Mouse (Mus musculus) G1E (cell line): Measurements from ENCODE around the gene Epha3. TPM values are rescaled to one million over a fixed set of nuclear protein-coding genes. Genes with fewer than 3 reads are reported as not detected.

Experiments used
- ATAC-seq: 2 replicates; pipeline ENCODE4 v1.8.0; 2016; ENCODE audit warnings: mild to moderate bottlenecking; ENCODE audit not compliant: insufficient number of reproducible peaks, poor library complexity, low FRiP score, severe bottlenecking; ENCODE audit errors: extremely low read depth
- DNase-seq: peaks from one replicate; pipeline ENCODE4 v3.0.0; 2012; ENCODE audit warnings: low spot score
- H3K27me3 ChIP-seq: 2 replicates; pipeline ENCODE4 v1.6.1; 2012; ENCODE audit warnings: mild to moderate bottlenecking, low read length, inconsistent platforms; ENCODE audit not compliant: insufficient read depth
- H3K36me3 ChIP-seq: replicated peaks from 2 replicates; pipeline ENCODE3; 2012; ENCODE audit warnings: mild to moderate bottlenecking, inconsistent platforms
- H3K4me1 ChIP-seq: 2 replicates; pipeline ENCODE4 v1.6.1; 2012; ENCODE audit warnings: low read depth, low read length, inconsistent platforms, mixed read lengths; ENCODE audit not compliant: insufficient read depth
- H3K4me3 ChIP-seq: 2 replicates; pipeline ENCODE4 v1.5.1; 2012; ENCODE audit warnings: low read depth, mild to moderate bottlenecking, inconsistent platforms, low read length, moderate library complexity, mixed read lengths
- H3K9me3 ChIP-seq: replicated peaks from 2 replicates; pipeline ENCODE4 v1.6.1; 2012; ENCODE audit warnings: inconsistent platforms
- CTCF ChIP-seq: IDR thresholded peaks from 2 replicates; pipeline ENCODE4 v1.5.1; 2012; ENCODE audit warnings: low read depth, low read length, inconsistent platforms, mixed read lengths
- GATA1 ChIP-seq: IDR thresholded peaks from 2 replicates; pipeline ENCODE4 v1.6.1; 2012; ENCODE audit warnings: borderline replicate concordance, low read length, inconsistent platforms, mixed read lengths
- GATA2 ChIP-seq: IDR thresholded peaks from 2 replicates; pipeline ENCODE4 v1.6.1; 2012; ENCODE audit warnings: low read depth, low read length, inconsistent platforms, borderline replicate concordance
- POLR2AphosphoS5 ChIP-seq: IDR thresholded peaks from 2 replicates; pipeline ENCODE4 v1.6.1; 2012; ENCODE audit warnings: low read depth, low read length, inconsistent platforms; ENCODE audit not compliant: insufficient replicate concordance
- TAL1 ChIP-seq: conservative IDR thresholded peaks from 2 replicates; pipeline ENCODE4 v1.6.1; 2012; ENCODE audit warnings: low read depth, low read length, inconsistent platforms, mixed read lengths
- polyA plus RNA-seq: library from polyadenylated mRNA; stranded (reverse); fragments of >175 nt; gene quantifications from 2 replicates; pipeline ENCODE4 v1.2.3, GENCODE M21; 2012
- total RNA-seq, 2 experiments: library from RNA; stranded (forward) in 1 of 2; stranded (reverse) in 1 of 2; fragments of 200-1000 nt in 1 of 2; fragments of >200 nt in 1 of 2; fragmentation: Nextera tagmentation in 1 of 2; gene quantifications; 2 replicates each; pipeline ENCODE4 v1.2.3; 2014 to 2017

The Epha3 gene
- total and polyA plus RNA-seq, 3 experiments, result 0.05 TPM; not detected in 2

DNA sequence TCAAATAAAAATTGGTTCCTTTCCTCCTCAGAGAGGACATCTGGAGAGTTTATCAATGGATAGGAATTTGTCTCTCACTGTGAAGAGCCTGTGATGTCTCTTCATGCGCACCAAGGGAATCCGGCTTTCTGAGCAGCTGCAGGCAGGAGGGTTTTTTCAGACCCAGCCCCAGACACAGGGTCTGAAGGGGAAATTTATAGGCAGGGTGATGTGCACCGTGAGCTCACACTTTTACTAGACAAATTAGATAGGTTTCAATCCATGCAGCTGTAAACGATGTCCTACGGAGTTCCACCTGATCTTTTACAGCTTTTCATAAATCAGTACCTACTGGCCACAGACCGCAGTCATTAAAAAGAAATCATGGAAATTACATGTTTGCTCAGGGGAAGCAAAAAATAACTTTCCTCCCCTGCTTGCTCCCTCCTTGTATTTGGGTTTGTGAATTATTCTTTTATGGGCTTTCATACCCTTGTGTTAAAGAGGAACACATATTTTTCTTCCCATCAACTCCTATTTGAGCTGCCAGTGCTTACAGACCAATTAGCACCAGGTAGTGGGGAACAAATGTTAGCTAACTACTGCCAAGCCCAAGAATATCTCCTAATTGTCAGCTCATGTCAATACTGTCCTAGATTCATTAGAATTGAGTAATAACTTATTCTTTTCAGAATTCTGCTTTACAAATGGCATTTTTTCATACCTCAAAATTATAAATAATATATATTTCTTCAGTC is 307.4 kb downstream of the Epha3 start:
- no peak overlapping the region for H3K4me3 ChIP-seq
- DNase-seq (no peak), ATAC-seq (no peak)
- no peaks in the 10 kb centered on the region for H3K4me1 ChIP-seq
- TF ChIP-seq CTCF (no peak), GATA1 (no peak), GATA2 (no peak), TAL1 (no peak), POLR2AphosphoS5 (no peak)
- no peaks in the 10 kb centered on the region for H3K9me3 ChIP-seq
- no peaks in the 10 kb centered on the region for H3K36me3 ChIP-seq
- no peaks in the 10 kb centered on the region for H3K27me3 ChIP-seq

DNA sequence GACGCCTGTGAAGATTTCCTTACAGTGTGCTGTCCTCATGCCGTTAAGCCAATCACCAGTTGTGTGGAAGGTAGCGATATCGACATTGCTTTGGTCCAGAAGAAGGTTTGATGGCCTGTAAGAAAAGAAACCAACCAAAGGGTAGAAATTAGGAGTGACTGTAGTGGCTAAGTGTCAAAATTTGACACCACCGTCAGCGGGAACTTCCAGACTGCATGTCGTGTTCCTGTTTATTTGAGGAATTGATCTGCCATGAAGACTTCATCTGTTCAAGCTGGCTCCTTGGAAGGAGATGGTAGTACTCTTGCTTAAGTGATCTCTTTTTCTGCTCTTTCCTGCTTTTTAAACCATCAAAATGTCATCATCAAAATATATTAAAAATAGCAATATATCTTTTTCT is 311.4 kb downstream of the Epha3 start:
- TF ChIP-seq POLR2AphosphoS5 (no peak), GATA2 (no peak), GATA1 (no peak), CTCF (no peak), TAL1 (no peak)
- H3K27me3 ChIP-seq, result no peaks in the 10 kb centered on the region
- no peak for DNase-seq
- H3K36me3 ChIP-seq, result no peaks in the 10 kb centered on the region
- H3K9me3 ChIP-seq, result no peaks in the 10 kb centered on the region
- no peak overlapping the region for H3K4me3 ChIP-seq
- ATAC-seq, result no peak
- no peaks in the 10 kb centered on the region for H3K4me1 ChIP-seq

DNA sequence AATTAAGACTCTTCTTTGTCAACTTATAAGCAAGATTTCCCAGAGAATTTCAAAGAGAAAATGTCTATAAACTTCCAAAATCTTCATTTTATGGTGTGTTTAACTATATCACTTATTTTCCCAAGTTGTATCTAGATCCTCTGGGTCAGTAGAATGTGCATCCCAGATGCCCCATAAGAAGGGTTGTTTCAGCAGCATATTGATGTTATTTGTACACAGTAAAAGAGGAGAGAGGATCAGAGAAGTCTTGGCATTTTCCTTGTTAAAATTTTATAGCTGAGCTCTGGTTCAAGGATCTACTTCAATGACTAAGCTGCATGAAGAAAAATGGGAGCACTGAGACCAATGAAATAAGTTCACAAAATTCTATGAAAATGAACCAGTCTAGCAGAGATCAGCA is 324.5 kb downstream of the Epha3 start:
- no peaks in the 10 kb centered on the region for H3K36me3 ChIP-seq
- no peak overlapping the region for H3K4me3 ChIP-seq
- H3K4me1 ChIP-seq, result no peaks in the 10 kb centered on the region
- ATAC-seq, result no peak
- TF ChIP-seq TAL1 (no peak), GATA1 (no peak), CTCF (no peak), POLR2AphosphoS5 (no peak), GATA2 (no peak)
- H3K27me3 ChIP-seq, result no peaks in the 10 kb centered on the region
- DNase-seq, result no peak
- no peaks in the 10 kb centered on the region for H3K9me3 ChIP-seq

DNA sequence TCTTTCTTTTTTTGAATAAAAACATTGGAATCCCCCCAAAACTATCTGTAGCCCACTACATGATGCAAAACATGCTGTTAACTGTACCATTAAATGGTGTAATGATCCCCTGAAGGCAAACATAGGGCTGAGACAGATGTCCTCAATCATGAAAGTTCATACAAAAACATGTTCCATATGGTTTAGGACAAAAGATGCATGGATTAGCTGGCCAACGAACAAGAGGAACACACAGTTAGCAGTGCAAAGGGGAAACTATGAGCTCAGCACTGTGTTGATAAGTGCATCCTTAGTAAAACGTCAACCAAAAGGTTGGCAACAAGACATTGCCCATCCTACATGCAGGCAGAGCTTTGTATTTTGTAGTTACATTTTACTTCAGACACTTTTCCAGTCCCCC is 335.2 kb downstream of the Epha3 start:
- H3K4me3 ChIP-seq, result no peak overlapping the region
- ATAC-seq, result no peak
- H3K27me3 ChIP-seq, result no peaks in the 10 kb centered on the region
- DNase-seq, result no peak
- TF ChIP-seq GATA2, result no peak
- TF ChIP-seq POLR2AphosphoS5, result no peak
- no peak for TF ChIP-seq TAL1
- no peaks in the 10 kb centered on the region for H3K36me3 ChIP-seq
- H3K4me1 ChIP-seq, result no peaks in the 10 kb centered on the region
- H3K9me3 ChIP-seq, result peaks cover 11% of the 10 kb centered on the region

DNA sequence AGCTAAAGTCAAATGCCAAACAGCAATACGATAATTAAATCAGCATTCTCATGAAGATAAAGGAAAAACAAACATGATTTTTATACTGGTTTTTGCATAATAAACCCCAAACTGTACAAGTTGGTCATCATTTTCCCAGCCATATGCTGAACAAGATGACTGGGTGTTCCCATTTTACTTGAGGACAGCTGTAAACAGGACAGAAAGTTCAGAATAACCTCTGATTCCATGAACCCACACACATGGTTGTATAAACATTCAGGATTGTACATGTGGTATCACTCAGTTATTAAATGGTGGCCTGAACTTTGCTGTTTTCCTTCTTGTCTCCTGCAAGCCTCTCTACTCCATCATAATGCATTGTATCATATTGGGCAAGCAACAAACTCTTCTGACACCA is 346.3 kb downstream of the Epha3 start:
- H3K36me3 ChIP-seq, result no peaks in the 10 kb centered on the region
- ATAC-seq (no peak), DNase-seq (no peak)
- TF ChIP-seq GATA2 (no peak), TAL1 (no peak), GATA1 (no peak), POLR2AphosphoS5 (no peak), CTCF (no peak)
- no peaks in the 10 kb centered on the region for H3K27me3 ChIP-seq
- no peak overlapping the region for H3K4me3 ChIP-seq
- no peaks in the 10 kb centered on the region for H3K4me1 ChIP-seq
- H3K9me3 ChIP-seq, result no peaks in the 10 kb centered on the region

DNA sequence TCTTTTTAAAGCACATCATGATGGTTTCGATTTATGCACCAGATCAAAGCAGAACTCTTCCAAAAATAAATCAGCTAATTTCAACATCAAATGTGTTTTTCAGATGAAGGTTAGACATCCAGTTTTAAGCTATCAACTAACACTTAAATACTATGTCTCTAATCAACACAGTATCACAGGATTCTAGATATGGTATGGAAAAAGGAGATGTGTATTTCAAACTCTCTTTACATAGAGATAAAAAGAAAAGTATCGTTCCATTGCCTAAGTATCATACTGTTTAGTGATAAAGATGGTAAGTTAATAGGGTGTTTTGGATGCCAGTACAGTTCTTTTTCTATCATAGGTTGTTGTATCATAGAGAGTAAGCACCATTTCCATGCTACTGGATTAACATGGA is 353.9 kb downstream of the Epha3 start:
- no peak overlapping the region for H3K4me3 ChIP-seq
- 0 out of 2 replicates have a peak, but pooled peaks cover 2% of the 10 kb centered on the region for H3K9me3 ChIP-seq
- ATAC-seq (no peak), DNase-seq (no peak)
- TF ChIP-seq POLR2AphosphoS5 (no peak), CTCF (no peak), GATA1 (no peak), TAL1 (no peak), GATA2 (no peak)
- H3K4me1 ChIP-seq, result no peaks in the 10 kb centered on the region
- no peaks in the 10 kb centered on the region for H3K27me3 ChIP-seq
- H3K36me3 ChIP-seq, result no peaks in the 10 kb centered on the region
